Mouse (Mus musculus) mesoderm, embryonic 11.5 days (tissue): ENCODE measurements around the gene Dock1.

Experiments
- DNase-seq: peaks from one replicate; pipeline ENCODE4 v3.0.0-alpha.2; 2012; ENCODE audit warnings: low read depth, low spot score

The Dock1 gene

DNA sequence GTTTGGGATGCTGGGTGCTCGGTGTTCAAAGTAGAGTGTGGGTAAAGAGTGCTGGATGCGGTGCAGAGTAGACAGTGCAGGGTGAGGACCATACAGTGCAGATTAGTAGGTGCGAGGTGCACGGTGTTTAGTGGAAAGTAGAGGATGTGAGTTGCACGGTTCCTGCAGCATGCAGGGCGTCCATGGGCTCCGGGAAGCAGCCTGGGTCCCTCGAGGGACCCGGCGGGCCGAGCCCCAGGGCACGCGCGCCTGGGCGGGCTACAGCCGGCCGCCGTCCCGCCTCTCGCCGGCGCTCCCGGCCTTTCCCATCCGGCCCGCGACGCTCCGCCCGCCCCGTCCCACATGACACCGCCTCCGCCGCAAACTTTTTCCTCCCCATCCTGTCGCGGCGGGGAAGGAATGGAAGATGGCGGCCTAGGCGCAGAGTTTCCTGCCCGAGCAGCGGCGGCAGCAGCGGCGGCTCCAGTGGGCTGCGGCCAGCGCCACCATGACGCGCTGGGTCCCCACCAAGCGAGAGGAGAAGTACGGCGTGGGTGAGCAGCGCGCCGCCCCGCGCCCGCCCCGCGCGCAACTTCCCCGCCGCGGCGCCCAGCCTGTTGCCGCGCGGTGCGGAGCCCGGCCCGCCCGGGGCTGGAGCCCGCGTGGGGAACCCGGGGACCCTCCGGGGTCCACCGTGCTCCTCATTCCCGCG is at the start of gene Dock1:
Gene Dock1 (plus strand): TSS at position 343 of the 691 bp plus-strand sequence.
- peak; percentile 73 for DNase-seq

DNA sequence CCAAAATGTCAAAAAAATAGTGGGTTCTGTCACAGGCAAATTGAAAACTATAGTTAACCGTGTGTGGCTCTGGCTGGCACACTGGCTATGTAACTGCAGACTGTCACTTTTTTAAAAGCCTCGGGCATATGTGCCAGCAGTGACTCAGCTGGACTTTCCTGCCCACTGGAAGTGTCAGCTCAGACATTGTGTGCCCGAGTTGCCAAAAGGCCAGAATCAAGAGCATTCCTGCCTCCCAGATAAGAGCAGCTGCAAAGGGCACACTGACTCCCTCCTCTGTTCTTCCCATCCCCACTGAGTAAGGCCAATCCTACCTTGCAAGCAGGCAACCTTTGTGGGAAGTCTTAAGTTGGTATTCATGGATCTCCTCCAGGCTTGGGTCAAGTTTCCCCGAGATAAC is 42.5 kb upstream of the Dock1 start:
- DNase-seq, result no peak

DNA sequence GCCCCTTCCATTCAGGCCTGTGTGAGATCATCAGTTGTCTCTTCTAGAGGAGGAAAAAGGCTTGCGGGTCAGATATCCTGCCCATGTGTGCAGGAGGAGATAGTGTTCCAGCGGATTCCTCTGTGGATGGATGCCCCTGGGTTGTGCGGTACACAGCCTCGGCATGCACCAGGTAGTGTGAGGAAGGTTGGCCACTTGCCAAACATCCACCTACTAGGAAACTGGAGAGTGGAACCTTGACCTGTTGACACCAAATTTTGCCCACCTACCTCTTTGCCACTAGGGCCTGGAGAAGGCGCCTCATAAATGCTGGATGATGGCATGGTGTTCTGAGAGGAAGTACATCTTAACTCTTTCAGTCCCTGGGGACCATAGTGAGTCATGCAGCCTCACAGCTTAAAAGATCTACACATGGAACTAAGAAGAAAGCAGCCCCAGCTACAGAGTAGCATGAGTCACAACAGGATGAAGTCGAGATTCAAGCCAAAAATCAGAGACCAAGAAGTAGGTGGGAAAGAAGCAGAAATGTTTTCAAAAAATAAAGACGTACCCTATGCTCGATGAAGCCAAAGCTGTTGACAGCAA is 20.1 kb upstream of the Dock1 start:
- DNase-seq, result no peak

DNA sequence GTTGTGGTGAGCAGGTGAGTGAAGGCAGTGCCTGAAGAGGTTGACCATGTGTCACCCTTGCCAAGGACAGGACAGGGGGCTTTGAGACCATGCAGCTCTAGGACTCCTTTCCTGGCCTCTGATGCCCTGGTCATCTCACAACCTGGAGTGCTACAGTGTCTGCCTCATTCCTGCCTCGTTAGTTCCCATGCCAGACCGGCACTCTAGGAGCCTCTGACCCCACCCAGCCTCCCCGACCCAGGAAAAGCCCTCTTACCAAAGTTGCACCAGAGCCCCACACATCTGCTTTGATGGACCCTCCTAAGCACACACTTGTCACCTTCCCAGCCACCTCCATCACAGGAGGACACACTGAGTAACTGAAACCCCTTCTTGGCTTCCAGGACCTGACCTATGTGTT is 19.4 kb upstream of the Dock1 start:
- DNase-seq, result no peak

DNA sequence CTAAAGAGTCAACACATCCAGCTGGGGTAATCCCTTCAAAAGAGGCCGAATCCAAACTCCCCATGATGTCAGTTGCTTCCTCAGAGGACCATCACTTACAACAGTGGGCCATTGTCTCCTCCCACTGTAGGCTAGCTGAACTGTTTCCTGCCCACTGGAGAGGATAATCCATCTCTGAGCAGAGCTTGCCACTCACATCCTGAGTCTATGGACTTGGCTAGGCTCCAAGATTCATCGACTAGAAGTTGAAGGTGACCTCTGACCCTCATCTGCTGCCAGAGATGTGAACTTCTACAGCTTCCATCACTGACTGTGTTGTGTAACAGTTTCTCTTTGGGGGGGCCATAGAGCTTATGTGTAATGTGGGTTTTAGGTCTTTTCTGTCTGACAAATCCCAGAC is 7.2 kb upstream of the Dock1 start:
- DNase-seq, result peak; percentile 72

DNA sequence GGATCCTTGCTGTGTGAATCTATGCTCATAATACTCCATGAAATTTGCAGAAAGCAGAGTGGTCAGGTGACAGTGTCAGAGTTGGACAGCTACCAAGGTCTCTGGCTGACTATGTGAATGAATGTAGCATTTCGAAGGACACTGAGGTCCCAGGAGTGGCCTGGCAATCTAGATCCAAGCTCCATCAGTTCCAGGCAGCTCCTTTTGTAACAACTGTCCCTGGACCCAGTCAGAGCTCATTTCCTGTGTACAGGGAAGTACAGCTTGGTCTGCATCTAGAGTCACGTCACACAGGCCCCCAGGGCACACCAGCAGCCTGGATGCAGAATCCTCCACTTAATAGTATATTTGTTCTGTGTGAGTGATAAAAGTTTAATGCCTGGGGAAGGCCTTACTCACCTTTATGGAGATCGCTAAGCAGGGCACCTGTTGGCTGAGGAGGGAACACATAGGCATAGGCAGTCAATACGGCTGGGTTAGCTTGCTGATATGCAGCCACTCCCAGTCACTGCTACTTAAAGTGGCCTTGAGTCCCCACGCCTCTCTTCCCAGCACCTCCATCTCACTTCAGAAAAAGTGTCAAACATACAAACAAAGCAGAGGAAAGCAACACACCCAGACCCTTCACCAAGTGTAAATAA is 4.7 kb upstream of the Dock1 start:
- no peak for DNase-seq

DNA sequence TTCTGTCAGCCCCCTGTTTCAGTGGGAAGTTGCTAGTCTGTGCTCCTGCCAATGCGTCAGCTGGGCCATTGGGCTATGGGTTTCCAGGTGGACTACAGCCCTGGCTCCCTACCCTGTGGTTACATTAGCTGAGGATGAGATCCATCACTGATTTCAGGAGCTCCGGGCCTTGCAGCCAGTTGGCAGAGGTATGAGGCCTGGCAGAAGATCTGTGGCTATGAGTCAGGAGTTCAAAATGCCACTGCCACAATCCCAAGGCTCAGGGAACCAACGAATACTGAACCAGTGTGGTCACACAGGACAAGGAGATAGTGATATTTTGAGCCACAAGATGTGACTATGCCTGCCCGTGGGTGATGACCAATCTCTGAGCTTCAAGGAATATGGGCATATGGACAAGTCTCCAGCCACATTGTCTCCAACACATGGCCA is 3.2 kb upstream of the Dock1 start:
- DNase-seq, result no peak

DNA sequence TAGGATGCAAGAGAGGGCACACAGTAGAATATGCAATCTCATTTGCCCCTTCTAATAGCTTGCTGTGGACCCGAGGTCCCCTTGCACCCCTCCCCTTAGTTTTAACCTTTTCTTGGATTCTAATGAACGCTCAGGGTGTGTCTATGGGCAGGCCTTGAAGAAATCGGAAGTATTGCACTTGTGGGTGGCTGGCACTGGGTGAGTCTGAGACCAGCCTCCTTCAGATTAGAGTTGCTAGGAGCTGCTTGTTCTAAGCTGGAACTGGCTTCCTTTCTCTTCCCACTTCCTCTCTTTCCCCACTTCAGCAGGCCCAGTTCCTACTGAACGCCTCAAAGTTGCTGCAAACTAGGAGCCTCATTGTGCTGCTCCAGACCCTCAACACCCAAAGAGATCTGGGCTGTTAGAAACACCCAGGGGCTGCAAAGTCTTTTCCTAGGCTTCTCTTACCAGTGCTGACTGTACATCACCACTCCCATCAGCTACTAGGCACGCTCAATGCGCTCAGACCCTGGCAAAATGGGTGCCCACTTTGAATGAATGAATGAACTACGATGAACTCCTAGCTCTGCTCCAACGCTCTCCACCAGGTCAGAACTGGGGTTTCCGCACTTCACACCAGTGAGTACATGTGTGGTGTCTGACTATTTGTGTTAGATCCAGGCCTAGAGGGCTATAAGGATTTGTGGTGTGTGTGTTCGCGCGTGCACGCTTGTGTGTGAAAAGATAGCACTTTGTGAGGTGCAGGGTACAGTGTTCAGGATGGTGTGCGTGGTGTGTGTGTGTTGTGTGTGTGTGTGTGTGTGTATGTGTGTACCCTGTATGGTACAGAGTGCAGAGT is 761 bp upstream of the Dock1 start:
- no peak for DNase-seq

DNA sequence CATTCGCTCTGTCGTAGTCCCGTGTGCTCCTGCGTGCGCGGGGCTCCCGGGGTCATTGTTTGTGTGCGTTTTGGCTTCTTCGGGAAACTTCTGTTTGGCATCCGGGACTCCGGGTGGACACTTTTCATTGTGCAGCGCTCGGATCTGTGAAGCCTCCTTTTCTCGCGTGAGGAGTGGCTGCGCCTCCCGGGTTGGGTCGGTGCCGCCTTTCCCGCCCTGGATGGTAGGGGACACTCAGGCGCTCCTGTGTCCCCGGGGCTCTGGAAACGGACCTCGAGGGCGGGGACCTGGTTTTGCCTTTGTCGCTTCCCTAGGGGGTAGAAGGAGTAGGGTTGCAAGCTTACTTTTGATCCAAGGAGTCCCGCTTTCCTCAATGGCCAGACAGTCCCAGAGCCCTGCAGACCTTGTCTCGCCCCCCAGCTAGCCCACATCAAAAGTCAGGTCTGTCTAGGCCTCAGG is 578 bp downstream of the Dock1 start:
- peak; percentile 49 for DNase-seq

DNA sequence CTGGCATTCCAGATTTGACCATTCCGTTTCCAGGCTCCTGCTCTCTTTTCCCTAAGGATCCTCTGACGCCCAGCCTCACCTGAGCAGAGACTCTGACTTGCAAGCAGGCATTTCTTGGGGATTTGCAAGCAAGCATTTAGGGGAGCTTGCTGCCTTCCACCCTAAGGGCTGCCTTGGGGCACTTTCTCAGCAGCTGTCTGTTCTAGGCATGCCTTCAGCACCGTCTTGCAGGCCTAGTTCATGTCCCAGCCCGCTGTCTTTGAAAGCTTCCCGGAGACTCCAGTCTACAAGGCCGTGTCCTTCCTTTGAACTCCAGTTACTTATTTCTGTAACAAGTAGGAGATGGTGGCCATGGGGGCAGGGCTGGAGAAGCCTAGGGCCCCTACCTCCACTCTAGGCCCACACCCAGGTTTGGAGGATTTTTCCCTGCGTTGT is 1.0 kb downstream of the Dock1 start:
- peak; percentile 27 for DNase-seq

DNA sequence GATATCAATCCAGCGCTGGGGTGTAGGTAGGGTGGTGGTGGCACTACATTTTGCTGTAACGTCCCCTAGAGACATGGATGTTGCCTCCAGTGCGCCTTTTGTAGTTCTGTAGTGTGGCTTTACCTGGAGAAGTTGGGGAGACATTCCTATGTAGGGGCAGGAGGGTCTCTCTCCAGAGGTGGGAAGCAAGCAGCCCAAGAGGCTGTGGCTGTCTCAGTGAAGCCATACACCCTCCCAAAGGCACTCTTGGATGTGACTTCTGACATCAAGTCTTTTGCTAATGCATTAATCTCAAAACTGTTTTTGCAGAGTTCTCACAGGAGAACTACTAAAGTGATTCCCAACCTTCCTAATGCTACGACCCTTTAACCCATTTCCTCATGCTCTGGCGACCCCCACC is 2.7 kb downstream of the Dock1 start:
- no peak for DNase-seq

DNA sequence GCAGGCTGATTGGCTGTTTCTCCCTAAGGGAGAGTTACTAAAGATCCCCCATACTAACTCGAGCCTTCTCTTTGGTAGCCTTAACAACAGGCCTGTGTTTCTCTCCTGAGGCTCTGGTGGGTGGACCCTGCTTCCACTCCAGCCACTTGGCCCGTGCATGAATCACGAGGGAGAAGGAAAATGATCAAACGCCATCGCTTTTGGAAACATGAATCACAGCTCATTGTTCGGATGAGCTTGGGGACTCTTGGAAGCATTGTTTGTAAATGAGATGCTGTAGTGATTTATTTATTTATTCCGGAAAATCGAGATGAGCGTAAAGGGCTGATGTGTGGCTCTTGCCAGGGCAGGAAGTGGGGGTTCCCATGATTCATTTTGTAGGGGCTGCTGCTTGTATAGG is 3.5 kb downstream of the Dock1 start:
- DNase-seq, result no peak

DNA sequence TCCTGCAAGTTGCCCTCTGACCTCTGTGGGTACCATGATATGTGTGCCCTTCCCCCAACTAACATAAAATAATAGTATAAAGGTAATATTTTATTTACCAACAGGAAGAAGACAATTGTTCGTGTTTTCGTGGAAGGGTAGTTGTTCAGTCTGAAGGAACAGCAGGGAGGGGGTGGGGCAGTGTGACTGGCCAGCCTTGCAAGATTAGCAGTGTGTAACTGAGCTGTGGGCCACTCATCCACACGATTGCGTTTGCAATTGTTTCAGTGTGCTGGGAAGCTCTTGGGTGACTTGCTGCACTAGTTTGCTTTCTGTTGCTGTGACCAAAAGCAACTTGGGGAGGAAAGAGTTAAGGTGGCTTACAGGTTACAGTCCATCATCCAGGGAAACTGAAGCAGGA is 7.4 kb downstream of the Dock1 start:
- no peak for DNase-seq

DNA sequence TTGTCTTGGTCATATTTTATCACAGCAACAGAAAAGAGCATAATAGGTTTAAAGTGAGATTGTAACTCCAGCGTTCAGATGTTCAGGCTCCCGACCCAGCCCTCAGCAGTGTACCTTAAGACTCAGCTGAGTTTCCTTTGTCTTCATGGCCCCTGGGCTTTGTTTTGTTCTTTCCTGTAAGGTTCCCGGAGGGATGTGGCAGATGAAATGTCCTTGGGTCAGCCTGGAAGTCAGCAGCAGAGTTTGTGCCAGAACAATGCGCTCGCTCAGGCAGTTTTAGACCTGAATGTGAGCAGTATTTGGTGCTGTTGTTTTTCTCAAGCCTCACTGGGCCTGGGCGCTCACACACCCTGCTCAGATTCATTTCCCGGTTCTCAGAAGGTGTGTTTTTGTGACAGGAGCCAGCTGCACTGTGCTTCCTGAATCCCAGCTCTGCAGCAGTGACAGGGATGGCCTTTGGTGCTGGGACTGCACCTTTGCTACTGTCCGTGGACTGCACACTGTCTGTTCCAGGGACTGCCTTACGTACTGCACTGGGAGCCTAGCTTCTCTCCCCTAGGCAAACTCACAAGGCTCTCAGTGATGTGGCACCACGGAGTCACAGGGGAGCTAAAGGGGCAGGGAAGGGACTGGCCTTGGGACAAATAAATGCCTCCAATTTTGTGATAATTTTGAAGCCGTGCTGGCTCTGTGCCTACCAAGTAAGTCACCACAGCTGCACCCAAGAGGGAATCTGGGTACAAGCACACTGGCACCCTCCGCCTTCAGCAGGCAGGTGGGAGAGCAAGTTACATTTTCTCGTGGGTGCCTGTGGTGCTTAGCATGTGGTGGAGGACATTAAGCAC is 9.1 kb downstream of the Dock1 start:
- DNase-seq, result no peak

DNA sequence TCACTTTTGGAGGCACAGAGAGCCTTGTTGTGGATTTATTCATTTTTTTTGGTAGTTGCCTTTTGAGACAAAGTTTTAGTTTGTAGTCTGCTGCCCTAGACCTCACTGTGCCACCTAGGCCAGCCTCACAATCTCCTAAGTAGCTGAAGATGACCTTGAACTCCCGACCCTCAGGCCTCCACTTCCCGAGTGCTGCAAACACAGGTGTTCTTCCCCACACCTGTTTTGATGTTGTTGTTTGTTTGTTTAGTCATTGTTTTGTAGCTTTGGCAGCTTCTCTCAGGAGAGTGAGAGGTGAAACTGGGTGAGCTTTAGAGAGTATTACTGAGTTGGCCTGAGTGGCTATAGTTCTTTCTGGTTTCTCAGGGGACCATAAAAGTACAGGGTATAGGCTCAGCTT is 9.7 kb downstream of the Dock1 start:
- DNase-seq, result no peak

DNA sequence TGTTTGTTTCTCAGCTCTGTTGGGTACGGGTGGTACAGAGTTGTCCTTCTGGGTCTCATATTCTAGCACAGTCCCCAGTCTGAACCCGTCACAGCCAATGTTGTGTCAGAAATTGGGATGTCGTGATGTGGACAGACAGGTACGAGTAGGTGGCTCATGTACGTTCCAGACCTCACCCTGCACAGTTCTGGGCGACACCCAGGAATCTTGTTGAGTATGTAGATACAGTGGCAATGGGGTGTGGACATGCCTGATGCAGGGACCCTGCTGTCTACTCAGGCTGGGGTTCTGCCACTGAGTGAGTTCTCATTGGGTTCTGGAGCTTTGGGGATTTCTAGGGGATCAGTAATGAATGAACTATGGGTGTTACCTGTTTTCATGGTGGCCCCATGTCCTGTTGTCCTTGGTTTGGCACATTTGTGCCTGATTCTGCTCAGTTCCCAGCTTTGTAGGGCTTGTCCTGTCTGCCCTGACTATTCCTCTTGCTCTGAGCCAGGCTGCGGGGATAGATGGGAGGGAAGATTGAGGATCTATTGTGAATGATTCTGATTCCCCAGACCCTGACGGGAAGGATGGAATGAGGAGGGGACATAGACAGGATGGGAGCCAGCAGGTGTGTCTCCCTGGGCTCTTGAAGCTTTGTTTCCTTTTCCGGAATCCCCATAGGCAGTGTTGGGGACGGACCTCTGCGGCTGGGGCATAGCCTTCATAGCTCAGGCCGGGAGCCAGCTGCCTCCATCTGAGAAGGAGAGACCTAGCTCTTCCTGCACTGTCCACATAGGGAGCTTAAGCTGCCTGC is 11.5 kb downstream of the Dock1 start:
- DNase-seq, result no peak

DNA sequence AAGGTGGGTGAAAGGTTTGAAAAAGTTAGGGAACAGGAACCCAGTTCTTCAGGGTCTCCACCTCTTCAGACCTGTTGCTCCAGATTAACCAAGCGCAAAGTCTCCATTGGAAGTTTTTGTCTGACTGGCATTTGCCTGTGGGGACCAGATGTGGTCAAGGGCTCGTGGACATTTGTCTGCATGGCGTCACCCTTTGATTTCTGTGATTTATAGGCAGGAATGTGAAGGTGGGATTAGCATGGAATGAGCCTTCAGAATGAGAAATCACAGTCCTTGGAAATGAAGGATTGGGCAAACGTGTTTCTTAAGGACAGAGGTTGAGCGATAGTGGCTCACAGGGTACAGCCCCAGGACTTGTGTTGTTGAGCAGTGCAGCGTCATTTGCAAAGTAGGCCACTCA is 17.9 kb downstream of the Dock1 start:
- peak; percentile 61 for DNase-seq

DNA sequence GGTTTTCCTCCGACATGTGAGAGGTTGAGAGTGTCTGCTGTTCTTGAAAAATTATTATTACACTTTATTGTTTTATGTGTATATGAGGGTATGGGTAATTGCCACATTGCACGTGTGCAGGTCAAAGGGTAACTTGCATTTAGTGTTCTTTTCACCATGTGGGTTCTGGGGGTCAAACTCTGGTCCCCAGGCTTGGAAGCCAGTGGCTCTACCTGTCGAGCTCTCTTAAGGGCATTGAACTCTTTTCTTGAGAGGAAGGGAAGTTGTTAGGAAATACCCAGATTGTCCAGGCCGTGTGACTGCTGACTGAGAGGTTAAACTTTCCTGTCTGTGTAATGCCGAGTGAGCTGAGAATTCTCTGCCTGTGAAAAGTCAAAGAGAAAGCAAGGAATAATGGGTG is 19.7 kb downstream of the Dock1 start:
- DNase-seq, result no peak

DNA sequence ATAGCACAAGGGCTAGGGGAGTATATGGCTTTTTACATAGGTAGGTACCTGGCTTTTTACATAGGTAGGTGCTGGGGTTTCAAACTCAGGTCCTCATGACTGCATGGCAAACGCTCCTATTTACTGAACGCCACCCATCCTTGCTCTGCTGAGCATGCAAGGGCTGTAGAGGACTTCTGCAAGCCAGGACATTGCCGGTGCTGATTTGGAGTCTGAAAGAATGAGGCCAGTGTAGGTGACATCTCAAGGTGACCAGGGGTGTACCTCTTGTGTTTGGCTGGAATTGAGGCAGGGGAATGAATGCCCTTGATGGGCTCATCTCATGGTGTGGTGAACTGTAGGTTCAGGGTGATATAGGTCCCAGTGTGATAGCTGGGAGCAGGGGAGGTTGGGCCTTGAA is 20.4 kb downstream of the Dock1 start:
- no peak for DNase-seq

DNA sequence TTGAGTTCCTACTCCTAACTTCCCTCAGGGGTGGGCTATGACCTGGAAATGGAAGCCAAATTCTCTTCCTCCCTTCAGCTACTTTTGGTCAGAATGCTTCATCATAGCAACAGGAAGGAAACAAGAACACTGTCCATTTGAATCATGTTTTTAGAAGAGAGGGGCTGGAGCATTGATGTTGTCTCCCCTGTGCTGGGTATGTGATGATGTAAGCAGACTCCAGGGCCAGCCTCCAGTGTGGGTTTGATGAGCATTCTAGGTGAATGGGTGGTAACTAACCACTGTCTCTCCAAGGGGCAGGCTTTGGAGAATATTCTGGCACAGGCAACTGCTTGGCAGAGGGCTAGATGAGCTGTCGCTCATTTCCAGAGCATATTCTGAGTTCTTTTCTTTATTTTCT is 22.9 kb downstream of the Dock1 start:
- DNase-seq, result no peak
